Mouse (Mus musculus) kidney, embryonic 15.5 days (tissue): ENCODE measurements around the gene Synj1. TPM values are rescaled to one million over a fixed set of nuclear protein-coding genes. Genes with fewer than 3 reads are reported as not detected.

ENCODE experiments used
- ATAC-seq: fragments of 200-750 bp; cut with Nextera tagmentation; replicated peaks from 2 replicates; pipeline ENCODE4 v1.8.0; 2017; ENCODE audit warnings: moderate TSS enrichment; ENCODE audit not compliant: low FRiP score
- H3K27ac ChIP-seq: fragments of 300-500 bp; sonication (generic); 2 replicates; pipeline ENCODE4 v1.5.1; 2015; ENCODE audit warnings: mild to moderate bottlenecking, inconsistent platforms
- H3K27me3 ChIP-seq: fragments of 300-500 bp; sonication (generic); 2 replicates; pipeline ENCODE4 v1.6.1; 2015; ENCODE audit warnings: inconsistent platforms
- H3K36me3 ChIP-seq: fragments of 300-500 bp; sonication (generic); 2 replicates; pipeline ENCODE4 v1.6.1; 2015; ENCODE audit warnings: inconsistent platforms
- H3K4me1 ChIP-seq: fragments of 300-500 bp; sonication (generic); 2 replicates; pipeline ENCODE4 v1.6.1; 2015; ENCODE audit warnings: inconsistent platforms
- H3K4me2 ChIP-seq: fragments of 300-500 bp; sonication (generic); 2 replicates; pipeline ENCODE4 v1.6.1; 2015; ENCODE audit warnings: moderate library complexity, mild to moderate bottlenecking, inconsistent platforms
- H3K4me3 ChIP-seq: fragments of 300-500 bp; sonication (generic); replicated peaks from 2 replicates; pipeline ENCODE4 v1.5.1; 2015; ENCODE audit warnings: mild to moderate bottlenecking, inconsistent platforms
- H3K9ac ChIP-seq: fragments of 300-500 bp; sonication (generic); 2 replicates; pipeline ENCODE4 v1.6.1; 2015; ENCODE audit warnings: mild to moderate bottlenecking, inconsistent platforms
- H3K9me3 ChIP-seq: fragments of 300-500 bp; sonication (generic); replicated peaks from 2 replicates; pipeline ENCODE4 v1.6.1; 2016; ENCODE audit warnings: inconsistent platforms
- WGBS: fragments of 180-500 bp; shearing (Covaris S2); methylation state at CpG from one replicate; pipeline ENCODE4 v1.1.7; 2015; ENCODE audit warnings: mixed read lengths; 5-methylcytosine and 5-hydroxymethylcytosine counted together
- polyA plus RNA-seq: library from polyadenylated mRNA; unstranded; fragments of >200 nt; fragmentation: Nextera tagmentation; extraction: Ambion mirVana; gene quantifications from 2 replicates; pipeline ENCODE4 v1.2.1, GENCODE M21; 2015

Gene Synj1
- polyA plus RNA-seq: 13.0 and 14.4 TPM in 2 replicates

DNA sequence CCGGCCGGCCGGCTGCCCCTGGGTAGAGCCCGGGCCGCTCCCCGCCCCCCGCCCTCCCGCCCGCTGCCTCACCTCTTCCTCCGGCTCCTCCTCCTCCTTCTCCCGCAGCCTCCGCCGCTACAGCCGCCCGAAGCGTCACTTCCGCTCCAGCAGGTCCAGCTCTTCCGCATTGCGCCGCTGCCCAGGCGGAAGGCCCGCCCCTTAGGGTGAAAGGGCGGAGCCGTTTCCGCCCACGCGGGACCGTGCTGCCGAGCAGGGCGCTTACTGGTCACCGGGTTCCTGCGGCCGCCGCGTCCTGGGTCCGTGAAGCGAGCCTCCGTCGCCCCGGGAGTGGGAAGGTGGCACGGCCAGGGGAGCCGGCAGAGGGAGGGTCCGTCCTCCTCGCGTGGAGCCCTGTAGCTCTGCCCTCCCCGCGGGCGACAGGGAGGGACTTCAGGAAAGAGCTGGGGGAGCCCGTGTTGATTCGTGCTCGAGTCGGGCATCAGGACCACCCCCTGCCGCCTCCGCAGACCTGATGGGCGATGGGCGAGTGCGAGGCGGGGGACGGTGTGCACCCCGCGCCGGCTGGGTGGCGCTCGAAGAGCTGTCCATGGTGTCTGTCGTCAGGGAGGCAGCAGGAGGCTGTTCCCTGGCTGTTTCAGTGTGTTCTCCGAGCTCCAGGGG, at the start of gene Synj1:
Gene Synj1 (minus strand): TSS at position 288 of the 663 bp plus-strand sequence.
- Histone ChIP-seq H3K4me2 (peak within 1 kb of the TSS; percentile 66), H3K4me3 (peak within 1 kb of the TSS; percentile 83), H3K27me3 (no peaks in the 10 kb centered on the region), H3K27ac (peak within 1 kb of the TSS; percentile 94), H3K9ac (peak within 1 kb of the TSS; percentile 85), H3K36me3 (peaks cover 24% of the 10 kb centered on the region), H3K4me1 (peaks cover 19% of the 10 kb centered on the region), H3K9me3 (no peaks in the 10 kb centered on the region)
- peak; percentile 96 for ATAC-seq
- under 1% methylated on average over 65 of the region's 66 CpGs for WGBS

DNA sequence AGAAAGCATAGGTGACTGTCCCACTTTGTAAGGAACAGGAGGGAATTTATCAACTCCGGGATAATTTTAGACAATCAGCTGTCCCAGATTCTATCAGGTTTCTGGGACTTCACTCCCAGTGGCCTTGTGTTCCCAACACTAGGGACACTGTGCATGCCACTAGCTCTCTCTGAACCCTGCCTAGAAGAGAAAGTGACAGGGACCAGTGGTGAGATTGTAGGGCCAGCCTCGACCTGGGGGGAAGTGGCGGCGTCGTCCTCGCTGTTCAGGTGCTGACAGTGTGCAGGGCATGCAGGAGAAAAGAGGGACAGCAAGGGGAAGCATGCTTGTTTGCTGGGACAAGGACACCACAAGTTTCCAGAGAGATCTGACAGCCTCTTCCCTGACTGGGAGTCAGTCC, 46.6 kb upstream of the Synj1 start:
- 80% methylated on average over 6 of the region's 6 CpGs for WGBS
- no peaks in the 10 kb centered on the region for H3K9me3 ChIP-seq

DNA sequence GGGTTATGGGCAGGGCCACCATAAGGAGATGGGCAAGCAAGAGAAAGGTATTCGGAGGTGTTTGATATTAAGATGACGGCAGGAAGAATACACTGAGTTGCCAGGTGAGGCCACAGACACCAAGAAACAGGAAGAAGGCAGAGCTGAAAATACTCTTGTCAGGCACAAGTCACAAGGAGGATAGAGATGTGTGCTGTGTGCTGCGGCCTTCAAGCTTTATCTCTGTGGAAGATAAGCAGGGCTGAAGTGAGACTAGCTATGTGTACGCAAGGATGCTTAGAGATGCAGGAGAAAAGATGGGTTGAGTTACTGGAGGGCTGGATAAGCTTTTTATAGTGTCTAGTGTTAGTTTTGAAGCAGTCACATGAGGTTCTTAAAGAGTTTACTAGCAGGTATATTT, 46.2 kb upstream of the Synj1 start:
- WGBS: 85% methylated on average over 4 of the region's 4 CpGs
- no peaks in the 10 kb centered on the region for H3K9me3 ChIP-seq
- no peak for ATAC-seq

More for the DNA sequence above, 46.6 kb upstream of the Synj1 start:
- no peak for ATAC-seq
- no peak overlapping the region for H3K27ac ChIP-seq
- no peaks in the 10 kb centered on the region for H3K36me3 ChIP-seq
- H3K9ac ChIP-seq: no peak overlapping the region
- H3K4me3 ChIP-seq: no peak overlapping the region
- H3K4me1 ChIP-seq: peaks cover 20% of the 10 kb centered on the region
- peaks cover 16% of the 10 kb centered on the region; the same call in 1 of the 2 replicates for H3K27me3 ChIP-seq
- H3K4me2 ChIP-seq: no peak overlapping the region

DNA sequence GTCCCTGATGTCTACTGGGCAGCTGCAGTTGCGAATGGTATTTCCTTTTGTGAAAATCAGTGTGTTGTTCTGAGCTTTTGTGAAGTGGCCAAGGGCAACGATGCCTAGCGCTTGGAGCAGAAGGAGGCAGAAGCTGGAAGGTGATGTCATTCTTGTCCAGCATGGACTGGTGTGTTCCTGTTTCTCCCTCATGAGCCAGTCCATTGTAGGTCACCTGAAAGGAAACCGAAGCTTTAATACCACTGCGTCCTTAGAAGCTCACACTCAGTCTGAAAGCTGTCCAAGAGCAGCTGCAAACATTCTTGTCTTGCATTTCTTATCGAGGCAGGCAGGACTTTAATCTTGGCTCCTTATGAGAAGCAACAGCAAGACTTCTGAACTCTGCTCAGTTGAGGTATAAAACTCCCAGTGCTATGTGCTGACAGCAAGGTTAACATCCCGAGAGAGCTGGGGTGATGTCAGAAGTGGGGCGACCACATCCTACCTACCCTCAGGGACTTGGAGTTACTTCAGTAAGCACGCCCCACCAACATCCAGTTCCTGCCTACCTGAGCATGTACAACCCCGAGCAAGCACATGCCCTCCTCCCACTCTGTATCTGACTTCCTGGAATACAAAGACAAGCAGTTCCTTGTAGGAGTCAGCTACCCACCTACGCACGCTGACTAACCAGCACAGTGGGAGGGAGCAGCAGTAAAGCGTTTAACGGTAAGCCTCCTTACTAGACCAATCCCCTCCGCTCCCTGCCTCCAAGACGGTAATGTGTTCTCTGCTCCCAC, 45.1 kb upstream of the Synj1 start:
- Histone ChIP-seq H3K27me3 (peaks cover 14% of the 10 kb centered on the region; the same call in 1 of the 2 replicates), H3K4me1 (peaks cover 20% of the 10 kb centered on the region), H3K9ac (peak overlapping the region; percentile 17; the same call in 1 of the 2 replicates), H3K36me3 (no peaks in the 10 kb centered on the region), H3K27ac (peak overlapping the region; percentile 71), H3K9me3 (no peaks in the 10 kb centered on the region), H3K4me3 (peak overlapping the region; percentile 9; the same call in 1 of the 2 replicates), H3K4me2 (peak overlapping the region; percentile 46)
- 24% methylated on average over 16 of the region's 16 CpGs for WGBS
- ATAC-seq: peak; percentile 89

More for the DNA sequence above, 46.2 kb upstream of the Synj1 start:
- Histone ChIP-seq H3K9ac (no peak overlapping the region), H3K4me1 (peaks cover 20% of the 10 kb centered on the region), H3K27ac (no peak overlapping the region), H3K36me3 (no peaks in the 10 kb centered on the region), H3K4me3 (no peak overlapping the region), H3K4me2 (no peak overlapping the region), H3K27me3 (peaks cover 14% of the 10 kb centered on the region; the same call in 1 of the 2 replicates)

DNA sequence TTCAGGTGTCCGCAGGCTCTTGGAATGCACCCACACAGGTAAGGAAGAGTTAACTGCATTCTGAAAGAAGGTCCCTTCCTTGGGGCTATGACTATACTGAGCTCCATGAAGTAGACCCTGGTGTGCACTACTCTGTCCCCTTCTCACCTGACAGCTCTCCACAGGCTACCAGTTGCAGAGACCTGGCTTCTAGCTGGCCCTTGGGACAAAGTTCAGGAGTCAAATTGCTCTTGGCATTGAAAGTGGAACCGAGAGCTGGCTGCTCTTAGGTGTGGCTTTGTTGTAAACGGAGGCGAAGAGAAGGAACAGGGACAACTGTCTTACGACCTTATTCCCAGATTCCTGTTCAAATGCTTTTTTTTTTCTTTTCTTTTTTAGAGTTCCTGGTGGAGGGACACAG, 44.0 kb upstream of the Synj1 start:
- H3K36me3 ChIP-seq: no peaks in the 10 kb centered on the region
- peaks cover 14% of the 10 kb centered on the region; the same call in 1 of the 2 replicates for H3K27me3 ChIP-seq
- ATAC-seq: no peak
- H3K9me3 ChIP-seq: no peaks in the 10 kb centered on the region
- no peak overlapping the region for H3K4me3 ChIP-seq
- H3K9ac ChIP-seq: no peak overlapping the region
- H3K4me2 ChIP-seq: no peak overlapping the region
- 63% methylated on average over 5 of the region's 5 CpGs for WGBS
- peaks cover 20% of the 10 kb centered on the region for H3K4me1 ChIP-seq
- no peak overlapping the region for H3K27ac ChIP-seq

DNA sequence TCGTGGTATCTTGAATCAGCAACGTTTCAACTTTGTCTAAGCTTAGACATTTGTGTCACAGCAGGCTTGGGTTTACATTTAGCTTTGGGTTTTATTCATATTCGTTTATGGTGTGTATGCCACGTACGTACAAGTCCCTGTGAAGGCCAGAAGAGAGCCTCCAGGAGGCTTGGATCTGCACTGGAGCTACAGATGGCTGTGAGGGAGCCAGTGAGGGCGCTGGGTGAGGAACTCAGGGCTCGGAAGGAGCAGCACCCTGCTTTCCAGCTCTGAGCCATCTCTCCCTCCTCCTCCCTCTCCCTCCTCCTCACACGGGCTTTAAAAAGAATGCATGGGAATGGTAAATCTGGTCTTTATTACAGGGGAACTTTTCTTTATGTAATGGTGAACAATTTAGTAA, 42.5 kb upstream of the Synj1 start:
- H3K4me3 ChIP-seq: no peak overlapping the region
- H3K9ac ChIP-seq: no peak overlapping the region
- WGBS: 62% methylated on average over 8 of the region's 8 CpGs

DNA sequence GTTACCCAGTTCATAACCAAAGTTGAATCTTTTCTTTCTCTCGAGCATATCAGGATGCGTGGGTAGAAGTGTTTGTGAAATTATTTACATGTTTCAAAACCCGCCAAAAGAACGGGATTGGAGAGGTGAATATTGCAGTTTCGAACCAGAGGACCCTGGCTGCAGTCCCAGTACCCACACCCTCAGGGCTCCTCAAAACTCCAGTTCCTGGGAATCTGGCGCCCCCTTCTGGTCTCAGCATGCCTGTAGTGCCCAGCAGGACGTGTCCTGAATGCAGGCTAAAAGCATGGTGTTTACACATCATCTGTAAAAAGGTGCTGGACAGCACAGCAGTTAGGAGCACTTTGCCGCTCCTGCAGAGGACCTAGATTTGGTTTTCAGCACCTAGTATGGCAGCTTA, 34.4 kb upstream of the Synj1 start:
- 59% methylated on average over 8 of the region's 8 CpGs for WGBS
- Histone ChIP-seq H3K4me1 (peaks cover 18% of the 10 kb centered on the region), H3K27me3 (no peaks in the 10 kb centered on the region), H3K36me3 (peaks cover 12% of the 10 kb centered on the region), H3K9me3 (no peaks in the 10 kb centered on the region), H3K4me2 (no peak overlapping the region), H3K4me3 (no peak overlapping the region), H3K27ac (no peak overlapping the region), H3K9ac (no peak overlapping the region)
- ATAC-seq: no peak

More for the DNA sequence above, 42.5 kb upstream of the Synj1 start:
- Histone ChIP-seq H3K4me1 (peaks cover 20% of the 10 kb centered on the region), H3K27me3 (peaks cover 14% of the 10 kb centered on the region; the same call in 1 of the 2 replicates), H3K27ac (no peak overlapping the region), H3K9me3 (no peaks in the 10 kb centered on the region), H3K4me2 (no peak overlapping the region), H3K36me3 (no peaks in the 10 kb centered on the region)
- ATAC-seq: no peak

DNA sequence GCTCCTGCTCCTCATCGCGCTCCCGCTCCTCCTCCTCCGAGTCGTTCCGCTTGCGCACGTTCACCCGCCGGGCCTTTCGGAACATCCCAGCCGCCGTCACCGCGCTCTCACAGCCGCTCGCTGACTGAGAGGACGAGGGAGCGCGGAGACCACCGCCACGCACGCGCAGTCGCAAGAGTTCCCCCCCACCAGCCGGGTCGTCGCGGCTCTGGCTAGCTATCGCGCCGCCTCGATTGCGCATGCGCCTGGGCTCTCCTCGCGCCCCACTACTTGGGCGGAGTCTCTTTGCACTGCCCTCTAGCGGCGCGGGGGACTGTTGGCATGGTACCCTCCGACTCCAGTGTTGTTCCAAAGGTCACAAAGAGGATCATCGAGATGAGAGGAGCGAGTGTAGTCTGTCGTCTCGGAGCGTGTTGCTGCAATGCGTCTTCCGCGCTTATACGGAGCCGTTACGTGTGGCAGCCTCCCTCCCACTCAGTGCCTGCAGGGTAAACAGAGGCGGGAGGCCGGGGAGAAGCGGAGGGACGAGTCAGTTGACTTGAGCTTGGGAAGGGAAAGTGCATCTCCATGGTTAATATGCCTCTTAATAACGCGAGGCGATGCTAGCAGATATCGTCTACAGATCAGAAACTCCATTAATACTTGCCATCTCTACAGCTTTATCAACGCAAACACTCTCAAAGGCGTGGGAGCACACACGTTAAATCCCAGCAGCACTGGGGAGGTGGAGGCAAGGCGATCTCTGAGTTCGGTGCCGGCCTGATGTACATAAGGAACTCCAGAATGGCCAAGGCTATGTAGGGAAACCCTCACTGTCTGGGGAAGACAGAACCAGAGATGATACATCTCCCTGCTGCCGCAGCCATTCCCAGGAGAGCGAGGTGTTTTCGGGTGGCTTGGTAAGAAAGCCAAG, 33.4 kb upstream of the Synj1 start, which contains the start of gene Paxbp1:
Gene Paxbp1 (minus strand): TSS at position 274 of the 913 bp plus-strand sequence.
- Histone ChIP-seq H3K36me3 (peaks cover 17% of the 10 kb centered on the region), H3K4me3 (peak within 1 kb of the TSS; percentile 98), H3K4me2 (peak within 1 kb of the TSS; percentile 70), H3K27ac (peak within 1 kb of the TSS; percentile 98), H3K9ac (peak within 1 kb of the TSS; percentile 97), H3K9me3 (no peaks in the 10 kb centered on the region), H3K4me1 (peaks cover 18% of the 10 kb centered on the region), H3K27me3 (no peaks in the 10 kb centered on the region)
- peak; percentile 98 for ATAC-seq
- 2% methylated on average over 65 of the region's 70 CpGs for WGBS

DNA sequence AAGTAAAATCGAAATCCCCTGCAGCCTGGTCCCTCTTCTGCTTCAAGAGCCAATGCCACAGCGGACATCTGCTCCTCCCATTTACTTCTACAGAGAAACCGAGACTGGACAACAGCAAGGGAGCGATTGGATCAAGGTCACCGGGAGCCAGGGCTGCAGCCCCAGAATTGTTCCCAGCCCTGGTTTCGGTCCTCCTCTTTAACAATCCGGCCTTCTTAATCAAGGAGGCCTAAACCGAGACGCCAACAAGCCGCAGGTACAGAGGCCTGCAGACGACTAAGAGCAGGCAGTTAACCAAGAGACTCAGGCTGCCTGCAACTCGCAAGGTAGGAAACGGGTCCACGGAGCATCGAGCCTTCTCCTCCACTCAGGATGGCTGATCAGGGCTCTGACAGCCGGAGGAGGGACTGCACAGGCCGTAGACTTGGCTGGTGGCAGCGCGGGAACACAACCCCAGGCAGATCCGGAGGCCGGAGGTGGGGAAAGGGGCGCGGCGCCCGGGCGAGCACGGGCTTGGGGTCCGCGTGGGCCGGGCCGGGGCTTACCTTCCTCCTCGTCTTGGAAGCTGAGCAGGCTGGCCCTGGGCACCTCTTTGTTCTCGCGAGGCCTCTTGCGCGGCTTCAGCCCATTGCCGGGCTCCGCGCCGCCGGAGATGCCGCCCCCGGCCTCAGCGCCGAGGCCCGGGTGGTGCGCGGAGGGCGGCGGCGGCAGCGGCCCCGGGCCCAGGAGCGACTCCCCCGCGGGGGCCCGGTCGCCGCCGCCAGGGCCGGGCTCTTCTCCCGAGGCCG, 32.5 kb upstream of the Synj1 start:
- H3K4me3 ChIP-seq: peak overlapping the region; percentile 98
- H3K36me3 ChIP-seq: peaks cover 25% of the 10 kb centered on the region
- under 1% methylated on average over 53 of the region's 63 CpGs for WGBS
- peaks cover 18% of the 10 kb centered on the region for H3K4me1 ChIP-seq
- peak; percentile 81 for ATAC-seq
- H3K27ac ChIP-seq: peak overlapping the region; percentile 98
- no peaks in the 10 kb centered on the region for H3K27me3 ChIP-seq
- no peaks in the 10 kb centered on the region for H3K9me3 ChIP-seq
- H3K4me2 ChIP-seq: peak overlapping the region; percentile 70
- peak overlapping the region; percentile 97 for H3K9ac ChIP-seq

DNA sequence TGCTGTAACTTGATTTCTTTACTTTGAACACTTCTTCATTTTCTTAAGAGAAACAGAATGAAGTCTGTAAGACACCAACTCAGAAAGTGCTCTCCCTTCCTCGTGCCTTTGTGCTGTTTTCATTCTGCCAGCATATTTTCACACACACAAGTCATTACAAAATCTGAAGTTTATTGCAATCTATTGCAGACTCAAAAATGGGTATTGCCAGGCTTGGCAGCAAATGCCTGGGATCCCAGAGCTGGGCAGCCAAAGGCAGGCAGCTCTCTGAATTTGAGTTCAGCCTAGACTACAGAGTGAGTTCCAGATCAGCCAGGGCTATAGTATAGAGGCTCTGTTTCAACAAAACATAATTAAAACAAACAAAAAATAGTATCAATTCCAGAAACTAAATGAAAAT, 31.5 kb upstream of the Synj1 start:
- WGBS: 39% methylated on average over 1 of the region's 1 CpGs
- Histone ChIP-seq H3K36me3 (peaks cover 35% of the 10 kb centered on the region), H3K27me3 (no peaks in the 10 kb centered on the region), H3K9me3 (no peaks in the 10 kb centered on the region), H3K27ac (no peak overlapping the region), H3K4me2 (peak overlapping the region; percentile 70), H3K4me3 (peak overlapping the region; percentile 98), H3K9ac (peak overlapping the region; percentile 97; the same call in 1 of the 2 replicates), H3K4me1 (peaks cover 18% of the 10 kb centered on the region)
- ATAC-seq: no peak

DNA sequence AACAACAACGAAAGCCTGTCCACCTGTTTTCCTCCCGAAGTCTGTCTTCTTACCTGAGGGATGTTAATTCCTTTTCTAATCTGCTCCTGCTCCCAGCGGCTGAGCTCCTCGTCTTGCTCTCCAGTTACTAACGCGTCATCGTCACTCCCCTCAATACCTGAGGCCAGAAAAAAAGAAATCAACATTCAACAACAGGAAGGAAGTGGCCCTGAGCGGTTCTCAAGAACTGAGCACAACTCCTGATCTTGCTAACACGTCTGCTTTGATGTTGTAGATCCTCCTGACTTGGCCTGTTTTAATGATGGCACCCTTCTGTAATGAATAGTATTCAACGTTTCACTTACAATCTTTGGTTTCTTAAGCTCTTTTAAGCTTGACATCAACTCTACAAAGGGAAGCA, 24.8 kb upstream of the Synj1 start:
- 87% methylated on average over 10 of the region's 10 CpGs for WGBS
- H3K36me3 ChIP-seq: peaks cover 87% of the 10 kb centered on the region
- H3K4me2 ChIP-seq: no peak overlapping the region
- H3K9me3 ChIP-seq: no peaks in the 10 kb centered on the region
- no peaks in the 10 kb centered on the region for H3K27me3 ChIP-seq
- H3K4me3 ChIP-seq: no peak overlapping the region
- ATAC-seq: no peak
- no peak overlapping the region for H3K27ac ChIP-seq
- H3K4me1 ChIP-seq: no peaks in the 10 kb centered on the region
- H3K9ac ChIP-seq: no peak overlapping the region
